Mouse (Mus musculus): Measurements from ENCODE around the gene Fabp6.

Gene Fabp6

DNA sequence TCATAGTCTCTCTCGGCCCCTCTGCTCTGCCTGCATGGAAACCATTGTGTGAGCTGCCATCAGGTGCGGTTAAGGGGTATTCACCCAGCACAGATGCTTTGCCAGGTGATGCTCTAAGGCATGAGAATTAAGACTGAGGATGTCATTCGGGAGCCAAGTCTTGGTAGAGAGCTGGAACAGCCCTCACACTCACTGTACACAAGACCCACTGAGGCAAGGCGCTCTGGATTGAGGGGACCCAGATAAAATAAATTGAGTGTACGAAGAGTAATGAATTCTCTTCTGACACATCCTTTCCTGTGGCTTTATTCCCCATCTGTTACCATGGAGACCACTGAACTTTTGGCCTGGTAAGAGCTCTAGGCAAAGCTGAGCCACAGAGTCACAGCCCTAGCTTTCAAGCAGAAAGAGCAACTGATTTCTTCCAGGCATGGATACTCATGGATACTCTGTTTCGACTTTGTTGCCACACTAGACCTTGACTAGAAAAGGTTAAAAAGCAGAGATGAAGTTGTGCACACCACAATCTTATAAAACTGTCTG lies 11.7 kb downstream of the Fabp6 start:
- DNase-seq (ENCODE audit: low read depth, low spot score) = peak; percentile 26

DNA sequence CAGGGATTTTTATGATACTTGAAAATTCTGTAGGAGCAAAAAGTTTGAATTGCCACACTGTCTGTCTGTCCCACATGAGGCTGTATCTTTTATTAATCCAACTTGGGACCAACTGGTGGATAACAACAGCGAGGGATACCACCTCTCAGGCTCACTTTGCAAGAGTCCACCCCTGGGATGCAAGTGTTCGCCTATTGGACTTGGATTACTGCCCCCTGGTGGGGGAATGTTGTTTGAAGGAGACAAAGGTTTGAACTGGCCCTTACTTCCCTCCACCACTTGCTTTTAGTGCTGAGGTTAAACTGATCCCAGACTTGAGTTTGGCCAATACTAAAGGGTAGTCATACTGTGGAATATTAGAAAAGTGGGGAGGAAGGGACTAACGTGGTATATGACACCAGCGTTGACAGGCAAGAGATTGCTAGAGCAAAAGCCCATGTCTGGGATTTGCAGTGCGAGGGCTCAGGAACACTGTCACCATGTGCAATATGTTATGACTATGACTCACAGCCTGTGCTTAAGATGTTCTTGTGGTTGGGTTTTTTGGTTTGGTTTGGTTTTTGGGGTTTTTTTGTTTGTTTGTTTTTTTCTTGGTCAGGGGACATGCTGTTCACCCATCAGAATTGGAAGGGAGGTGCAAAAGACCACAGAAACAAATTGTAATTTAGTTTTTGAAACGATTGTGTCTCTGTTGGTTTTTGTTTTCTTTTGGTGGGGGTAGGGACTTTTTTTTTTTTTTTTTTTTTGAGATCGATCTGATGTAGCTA lies 14.8 kb downstream of the Fabp6 start, which contains the start of gene 4933415A04Rik:
TSS of gene 4933415A04Rik (plus strand) at position 717 of the 767 bp plus-strand sequence.
- DNase-seq (ENCODE audit: low read depth, low spot score) = peak; percentile 71

DNA sequence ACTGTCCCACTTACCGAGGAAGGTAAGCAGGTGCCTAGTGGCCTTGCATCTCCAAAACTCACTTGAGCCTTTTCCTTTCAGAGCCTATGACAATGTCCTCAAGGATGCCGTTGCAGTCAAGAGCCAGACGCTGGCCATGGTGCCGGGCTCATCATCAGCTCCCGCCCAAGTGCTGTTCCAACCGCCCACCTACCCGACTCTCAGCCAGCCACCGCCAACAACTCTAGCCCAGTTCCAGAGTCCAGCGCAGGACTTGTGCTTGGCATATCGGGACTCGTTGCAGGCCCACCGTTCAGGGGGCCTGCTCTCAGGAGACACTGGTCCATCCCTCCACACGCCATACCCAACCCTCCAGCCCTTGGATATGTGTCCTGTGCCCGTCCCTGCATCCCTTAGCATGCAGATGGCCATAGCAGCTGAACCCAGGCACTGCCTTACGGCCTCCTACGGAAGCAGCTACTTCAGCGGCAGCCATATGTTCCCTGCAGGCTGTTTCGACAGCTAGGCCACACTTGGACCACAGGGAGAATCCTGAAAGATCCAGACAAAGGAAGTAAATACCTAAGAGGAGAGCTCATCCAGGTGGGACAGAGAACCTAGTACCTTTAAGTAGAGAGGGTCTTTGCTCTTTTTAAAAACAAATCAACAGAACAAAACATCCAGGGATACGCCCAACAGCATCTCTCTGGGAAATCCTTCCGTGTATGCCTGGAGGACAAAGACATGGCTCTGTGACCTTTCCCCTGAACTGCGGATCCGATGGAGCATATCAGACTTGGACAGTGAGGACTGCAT lies 15.9 kb downstream of the Fabp6 start:
- no peak for DNase-seq (ENCODE audit: low read depth, low spot score)

DNA sequence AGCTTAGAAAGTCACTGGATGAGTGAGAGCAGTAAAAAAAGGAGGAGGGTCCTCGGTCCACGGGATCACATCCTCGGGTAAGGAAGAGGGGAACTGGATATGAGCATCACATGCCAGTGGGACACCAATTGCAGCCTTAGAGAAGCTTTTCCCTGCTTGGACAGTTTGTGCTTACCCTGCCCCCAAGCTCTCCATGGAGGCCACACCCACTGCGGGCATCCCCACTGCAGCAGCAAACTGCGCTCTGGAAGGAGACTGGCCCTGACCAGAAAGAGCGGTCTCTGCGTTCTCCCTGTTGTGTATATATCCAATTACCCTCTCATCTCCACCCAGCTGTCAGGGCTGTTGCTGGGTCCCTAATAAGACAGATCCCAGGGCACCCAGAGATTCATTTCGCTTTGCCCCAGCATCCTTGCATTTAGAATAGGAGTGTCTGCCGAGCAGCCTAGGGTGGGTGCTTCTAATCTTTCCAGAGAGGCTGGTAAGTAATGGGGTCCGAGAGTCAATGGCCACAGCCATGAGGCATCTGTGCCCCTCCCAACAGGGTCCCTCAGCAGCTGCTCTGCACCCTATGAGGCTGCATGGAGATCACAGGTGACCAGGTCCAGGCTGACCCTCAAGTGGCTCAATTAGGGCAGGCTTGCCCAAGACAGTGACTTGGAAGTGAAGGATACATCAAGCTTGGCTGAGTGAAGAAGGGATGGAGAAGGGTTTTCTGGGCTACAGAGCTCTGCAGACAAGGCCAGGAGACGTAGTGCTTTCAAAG lies 23.4 kb downstream of the Fabp6 start:
- DNase-seq (ENCODE audit: low read depth, low spot score) = no peak

DNA sequence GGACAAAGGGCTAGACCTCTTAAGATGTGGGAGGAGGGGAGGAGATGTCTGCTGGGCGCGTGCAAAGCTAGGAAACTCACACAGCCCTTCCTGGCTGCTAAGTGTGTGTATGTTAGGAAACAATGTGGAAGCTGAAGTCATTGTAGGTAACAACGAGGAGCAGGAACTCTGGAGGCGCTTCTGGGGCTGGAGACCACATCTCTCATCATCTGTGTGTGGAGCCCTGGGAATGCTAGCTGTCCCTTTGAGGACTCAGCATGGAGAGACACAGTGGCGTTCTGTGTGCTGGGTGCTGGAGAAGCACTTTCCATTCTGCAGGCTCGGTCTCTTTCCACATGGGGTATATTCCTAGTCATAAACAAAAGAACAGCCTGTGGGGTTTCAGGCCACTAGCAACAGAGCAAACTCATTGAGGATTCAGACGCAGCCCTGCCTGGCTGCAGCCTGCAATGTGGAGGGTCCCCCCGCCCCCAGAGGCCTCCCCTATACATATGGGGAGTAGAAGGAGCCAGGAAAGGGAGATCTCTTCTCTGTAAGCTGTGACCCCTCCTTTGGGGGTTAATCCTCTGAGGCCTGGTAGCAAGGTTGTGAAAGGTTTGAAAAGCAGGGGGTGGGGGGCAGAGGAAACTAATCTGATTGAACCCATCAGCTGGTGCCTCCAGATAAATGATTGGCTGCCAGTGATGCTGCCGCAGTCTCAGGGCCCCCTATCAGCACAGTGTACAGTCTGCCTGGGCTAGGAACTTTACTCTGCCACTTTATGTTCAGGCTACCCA lies 25.8 kb downstream of the Fabp6 start:
- DNase-seq (ENCODE audit: low read depth, low spot score) = peak; percentile 27

DNA sequence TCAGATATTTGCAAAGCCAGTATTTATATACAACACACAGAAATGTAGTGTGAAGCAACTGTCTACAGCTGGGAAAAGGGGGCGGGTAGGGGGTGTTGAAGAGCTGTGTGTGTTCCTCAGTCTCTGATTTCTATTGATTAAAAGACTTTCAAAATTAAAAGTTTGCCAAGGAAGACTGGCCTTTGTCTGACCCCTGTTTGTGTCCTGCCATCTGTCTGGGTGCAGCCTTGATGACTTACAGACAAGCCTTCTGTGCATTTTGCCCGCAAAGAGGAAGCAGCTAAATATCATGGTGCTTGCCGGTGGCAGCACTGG lies 26.3 kb downstream of the Fabp6 start:
- no peak for DNase-seq (ENCODE audit: low read depth, low spot score)

DNA sequence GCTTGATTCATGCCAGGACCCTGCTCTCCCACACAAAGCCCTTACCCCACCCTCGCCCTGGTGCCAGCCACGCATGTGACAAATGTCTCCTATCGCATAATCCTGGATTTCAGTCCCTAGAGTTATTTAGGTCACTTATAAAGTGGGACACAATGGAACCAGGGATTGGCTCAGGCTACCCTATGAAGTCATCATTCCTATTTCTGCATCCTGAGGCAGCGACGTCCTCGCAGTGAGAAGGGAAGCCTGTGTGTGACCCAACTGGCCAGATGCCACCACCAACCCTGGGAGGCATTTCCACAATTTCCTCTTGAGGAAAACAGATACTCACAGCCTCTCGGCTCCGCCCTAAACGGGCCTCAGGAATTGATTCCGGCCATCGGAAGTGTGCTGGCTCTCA lies 31.7 kb downstream of the Fabp6 start:
- no peak for DNase-seq (ENCODE audit: low read depth, low spot score)

DNA sequence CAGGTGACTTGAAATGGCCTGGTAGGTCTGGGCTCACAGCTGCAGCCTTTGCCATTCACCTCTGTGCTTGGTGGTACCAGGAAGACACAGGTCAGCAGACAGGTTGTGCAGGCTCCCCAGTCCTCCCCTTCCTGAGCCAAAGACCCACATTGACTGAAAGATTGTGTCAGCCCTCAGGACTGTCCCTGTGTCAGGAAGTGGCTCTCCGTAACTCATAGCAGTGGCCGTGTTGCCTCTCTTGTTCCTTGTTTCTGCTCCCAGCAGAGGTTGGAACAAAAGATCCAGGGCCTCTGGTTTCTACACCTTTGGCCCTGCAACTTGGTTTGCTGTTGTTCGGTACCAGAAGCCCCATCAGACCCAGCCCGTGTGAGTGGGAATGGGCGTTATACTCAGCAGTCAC lies 32.2 kb downstream of the Fabp6 start:
- DNase-seq (ENCODE audit: low read depth, low spot score) = no peak

DNA sequence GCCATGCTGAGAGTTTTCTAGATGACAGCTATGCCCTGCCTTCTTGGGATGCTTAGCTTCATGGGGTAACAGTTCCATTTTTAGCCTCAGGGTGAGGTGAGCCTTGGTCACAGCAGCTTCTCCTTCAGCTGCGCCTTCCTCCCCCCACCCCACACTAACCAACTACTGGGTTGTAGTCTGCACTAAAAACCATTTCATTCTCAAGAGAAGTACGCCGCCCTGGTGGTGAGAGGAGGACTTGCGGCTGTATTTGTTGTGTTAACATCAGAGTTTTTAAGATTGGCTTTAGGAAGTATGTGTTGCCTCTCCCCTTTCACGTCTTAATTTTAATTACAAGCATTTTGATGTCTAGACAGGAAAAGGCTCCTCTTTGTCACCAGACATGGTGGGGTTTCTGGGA lies 33.1 kb downstream of the Fabp6 start:
- no peak for DNase-seq (ENCODE audit: low read depth, low spot score)

DNA sequence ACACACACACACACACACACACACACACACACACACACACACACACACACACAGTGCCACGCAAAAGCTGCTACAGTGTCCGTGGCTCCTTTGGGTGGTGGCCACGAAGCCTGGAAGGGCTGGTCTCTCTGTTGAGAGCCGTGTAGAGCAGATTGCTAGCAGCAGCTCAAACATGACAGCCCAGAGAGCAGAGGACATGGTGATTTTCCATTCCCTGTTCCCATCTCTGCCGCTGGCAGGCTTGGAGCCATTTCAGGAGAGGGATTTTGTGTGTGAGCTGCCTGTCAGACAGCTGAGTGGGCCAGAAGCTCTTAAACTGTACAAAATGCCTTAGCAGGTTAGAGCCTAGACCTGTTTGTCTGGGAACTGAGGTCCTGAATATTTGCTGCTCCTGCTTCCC lies 34.6 kb downstream of the Fabp6 start:
- DNase-seq (ENCODE audit: low read depth, low spot score) = no peak

DNA sequence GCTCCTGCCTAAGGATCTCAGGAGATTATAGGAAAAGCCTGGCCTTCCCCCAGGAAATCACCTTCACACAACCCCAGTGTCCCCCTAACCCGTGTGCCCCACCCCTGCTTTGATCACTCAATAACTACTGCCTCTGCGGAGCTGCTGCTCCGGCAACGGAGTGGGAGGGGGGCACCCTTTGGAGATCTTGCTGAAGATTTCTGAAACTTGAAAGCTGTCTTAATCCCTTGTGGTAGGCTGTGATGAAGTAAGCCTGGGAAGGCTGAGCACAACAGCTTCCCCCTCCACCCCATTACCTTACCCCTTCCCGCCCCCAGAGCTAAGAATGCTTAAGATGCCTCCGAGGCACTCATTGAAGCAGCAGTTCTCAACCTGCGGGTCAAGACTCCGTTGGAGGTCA lies 35.5 kb downstream of the Fabp6 start:
- no peak for DNase-seq (ENCODE audit: low read depth, low spot score)

DNA sequence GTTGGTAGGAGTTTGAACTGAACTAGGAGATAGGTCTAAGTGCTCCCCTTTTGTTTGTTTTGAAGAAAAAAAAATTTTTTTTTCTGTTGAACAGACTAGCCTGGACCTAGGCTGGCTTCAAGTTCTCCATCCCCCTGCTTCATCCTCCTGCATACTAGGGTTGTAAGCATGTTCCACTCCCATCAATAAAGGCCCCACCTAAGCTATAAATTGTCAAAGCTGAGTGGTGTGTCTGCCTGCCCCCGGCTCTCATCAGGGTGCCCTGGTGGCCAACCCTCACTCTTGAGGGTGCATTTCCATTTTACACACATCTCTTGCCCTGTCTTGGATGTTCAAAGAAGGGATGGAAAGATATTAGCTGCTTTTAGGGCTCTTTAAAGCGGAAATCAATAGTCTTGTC lies 35.9 kb downstream of the Fabp6 start:
- no peak for DNase-seq (ENCODE audit: low read depth, low spot score)

DNA sequence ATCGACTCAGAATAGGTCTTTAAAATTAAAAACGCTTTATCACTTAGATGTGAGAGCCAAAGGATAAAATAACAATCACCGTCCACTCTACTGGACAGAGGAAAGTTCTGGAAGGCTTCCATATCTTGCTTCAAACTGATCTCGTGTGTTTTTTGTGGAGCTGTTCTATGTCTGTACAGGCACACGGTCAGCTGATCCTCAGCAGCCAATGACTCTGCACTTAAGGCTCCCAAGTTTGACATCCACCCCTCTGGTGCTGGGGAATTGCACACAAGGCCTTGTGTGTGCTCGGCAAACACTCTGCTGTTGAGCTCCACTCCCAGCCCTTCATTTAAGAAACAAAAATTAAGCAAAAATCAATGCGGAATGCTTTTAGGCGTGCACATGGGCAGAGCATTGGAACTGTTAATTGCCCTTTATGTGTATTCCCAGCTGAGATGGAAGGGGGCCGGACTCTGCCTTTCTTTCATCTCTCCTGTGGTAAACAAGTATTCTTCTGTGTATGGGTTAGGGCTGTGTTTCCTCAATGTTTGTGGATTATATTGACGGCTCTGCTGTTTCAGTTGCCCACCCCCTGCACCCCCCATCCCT lies 37.6 kb downstream of the Fabp6 start:
- DNase-seq (ENCODE audit: low read depth, low spot score) = no peak

DNA sequence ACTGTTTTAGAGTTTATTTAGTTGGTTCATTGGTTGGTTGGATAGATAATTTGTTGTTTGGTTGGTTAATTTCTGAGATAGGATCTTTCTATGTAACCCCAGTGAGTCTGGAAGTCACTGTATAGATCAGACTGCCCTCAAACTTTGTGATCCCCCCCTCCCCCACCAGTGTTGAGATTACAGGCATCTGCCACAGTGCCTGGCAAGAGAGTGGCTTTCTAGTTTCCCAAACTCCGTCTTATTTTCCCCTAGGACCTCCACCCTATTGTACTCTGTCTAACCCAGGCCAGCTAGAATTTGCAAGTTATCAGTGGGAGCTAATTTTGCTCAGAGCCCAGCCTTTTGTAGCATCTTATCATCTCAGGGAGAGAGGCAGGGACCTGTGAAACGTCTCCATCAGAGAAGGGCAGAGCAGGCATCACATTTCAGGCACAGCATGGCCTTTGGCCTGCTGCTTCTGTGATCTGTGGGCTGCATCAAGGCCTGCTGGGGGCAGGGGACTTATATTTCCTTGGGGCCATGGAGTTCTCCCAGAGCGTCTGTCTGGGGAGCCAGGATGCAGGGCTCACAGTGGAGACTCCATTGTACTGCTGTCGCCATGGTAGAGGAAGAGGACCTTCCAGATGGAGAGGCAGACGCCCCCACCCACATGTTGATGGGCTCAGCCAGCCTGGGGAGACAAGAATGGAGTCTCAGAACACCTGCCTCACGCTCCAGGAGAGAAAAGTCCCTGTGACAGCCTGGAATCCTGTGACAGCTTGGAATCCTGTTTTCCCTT lies 41.6 kb downstream of the Fabp6 start:
- DNase-seq (ENCODE audit: low read depth, low spot score) = no peak

DNA sequence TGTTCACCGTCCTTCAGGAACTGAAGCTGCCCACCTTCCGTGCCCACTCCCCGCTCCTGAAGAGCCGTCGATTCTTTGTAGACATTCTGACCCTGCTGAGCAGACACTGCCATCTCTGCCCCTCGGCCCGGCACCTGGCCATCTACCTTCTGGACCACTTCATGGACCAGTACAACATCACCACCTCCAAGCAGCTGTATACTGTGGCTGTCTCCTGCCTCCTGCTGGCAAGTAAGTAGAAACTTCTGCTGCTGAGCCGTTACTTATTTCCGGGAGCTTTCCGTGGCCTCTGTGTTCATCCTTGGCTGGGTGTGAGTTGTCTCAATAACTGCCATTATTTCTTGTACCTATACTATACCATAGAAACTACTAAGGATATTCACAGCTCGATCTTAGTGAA lies 44.8 kb downstream of the Fabp6 start:
- DNase-seq (ENCODE audit: low read depth, low spot score) = no peak

DNA sequence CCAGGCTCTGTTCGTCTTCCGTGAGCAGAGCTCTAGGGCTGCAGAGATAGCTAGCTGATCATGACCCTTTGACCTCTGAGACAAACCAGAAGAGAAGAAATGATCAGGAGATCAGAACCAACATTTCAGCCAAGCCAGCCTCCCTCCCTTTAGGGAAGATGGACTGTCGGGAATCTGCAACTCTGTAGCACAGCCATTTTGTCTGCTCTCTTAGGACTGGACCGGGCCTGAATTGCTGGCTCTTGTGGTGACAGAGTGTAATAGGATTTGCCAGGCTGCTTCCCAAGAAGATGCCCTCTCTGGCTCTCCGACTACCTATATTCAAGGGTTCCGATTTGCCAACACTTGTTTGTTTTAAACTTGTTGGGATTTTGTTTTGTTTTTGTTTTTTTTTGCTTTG lies 48.7 kb downstream of the Fabp6 start:
- DNase-seq (ENCODE audit: low read depth, low spot score) = no peak

DNA sequence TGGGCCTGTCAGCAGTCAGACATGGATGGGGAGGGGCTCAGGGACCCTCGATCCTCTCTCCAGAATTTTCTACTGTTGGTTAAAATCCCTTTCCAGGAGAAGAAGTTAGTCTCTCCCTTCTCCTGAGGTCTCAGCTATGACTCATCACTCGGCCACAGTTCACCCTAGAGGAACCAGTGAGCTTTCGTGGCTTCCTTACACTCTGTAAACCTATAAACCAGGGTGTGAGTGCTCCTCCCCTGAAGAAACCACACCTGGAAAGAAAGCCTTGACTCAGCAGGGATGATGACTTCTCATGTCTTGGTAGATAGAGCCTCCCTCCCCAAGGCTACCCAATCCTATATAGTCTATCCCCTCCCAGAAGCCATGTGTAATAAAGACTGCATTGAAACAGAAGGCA lies 49.6 kb downstream of the Fabp6 start:
- no peak for DNase-seq (ENCODE audit: low read depth, low spot score)

DNA sequence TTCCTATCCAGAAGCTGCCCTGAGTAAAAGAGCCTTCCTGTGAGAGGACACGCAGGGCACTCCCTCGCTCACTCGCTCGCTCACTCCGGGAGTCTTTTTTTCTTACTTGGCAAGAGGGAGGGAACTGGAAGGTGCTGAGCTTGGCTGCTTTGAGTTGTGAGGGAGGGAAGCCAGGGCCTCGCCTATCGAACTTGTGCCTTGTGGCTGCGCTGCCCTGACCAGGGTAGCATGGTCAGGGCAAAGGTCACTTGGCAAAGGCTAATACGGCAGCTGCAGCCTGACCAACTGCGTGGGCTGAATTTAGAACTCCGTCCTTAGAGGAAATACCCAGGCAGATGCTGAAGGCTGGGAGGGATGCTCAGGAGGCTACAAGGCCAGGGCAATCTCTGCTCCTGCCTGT lies 51.6 kb downstream of the Fabp6 start:
- no peak for DNase-seq (ENCODE audit: low read depth, low spot score)

DNA sequence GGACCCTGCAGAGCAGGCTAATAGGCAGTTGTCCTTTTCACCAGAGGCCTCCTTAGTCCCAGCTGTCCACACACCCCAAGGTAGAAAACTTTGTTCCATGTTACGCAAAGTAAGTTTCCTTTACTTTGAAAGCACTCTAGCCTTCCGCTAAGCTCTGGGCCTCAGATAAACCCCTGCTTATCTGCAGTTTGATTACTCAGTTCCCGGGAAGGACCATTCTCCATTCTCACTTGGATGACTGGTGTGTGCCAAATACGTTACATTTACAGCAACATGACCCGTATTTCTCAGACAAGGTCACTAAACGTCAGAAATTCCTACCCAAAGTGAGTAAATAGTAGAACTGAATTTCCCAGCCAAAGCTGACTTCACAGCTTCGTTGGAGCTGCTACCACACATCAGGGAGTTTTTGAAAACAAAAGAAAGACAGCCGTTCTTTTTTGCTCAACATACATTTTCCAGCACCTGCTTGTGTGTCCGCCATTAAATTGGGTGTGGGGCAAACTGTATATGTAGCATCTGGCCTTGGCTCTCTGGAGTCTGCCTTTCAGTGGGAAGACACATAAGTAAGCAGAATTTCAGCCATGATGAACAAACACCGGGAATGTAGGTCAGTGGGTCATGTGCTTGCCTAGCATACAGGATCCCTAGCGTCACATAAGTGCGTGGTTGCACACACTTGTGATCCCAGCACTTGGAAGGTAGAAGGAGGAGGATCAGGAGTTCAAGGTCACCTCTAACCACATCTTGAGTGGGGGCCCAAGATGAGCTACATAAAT lies 52.5 kb downstream of the Fabp6 start:
- no peak for DNase-seq (ENCODE audit: low read depth, low spot score)

DNA sequence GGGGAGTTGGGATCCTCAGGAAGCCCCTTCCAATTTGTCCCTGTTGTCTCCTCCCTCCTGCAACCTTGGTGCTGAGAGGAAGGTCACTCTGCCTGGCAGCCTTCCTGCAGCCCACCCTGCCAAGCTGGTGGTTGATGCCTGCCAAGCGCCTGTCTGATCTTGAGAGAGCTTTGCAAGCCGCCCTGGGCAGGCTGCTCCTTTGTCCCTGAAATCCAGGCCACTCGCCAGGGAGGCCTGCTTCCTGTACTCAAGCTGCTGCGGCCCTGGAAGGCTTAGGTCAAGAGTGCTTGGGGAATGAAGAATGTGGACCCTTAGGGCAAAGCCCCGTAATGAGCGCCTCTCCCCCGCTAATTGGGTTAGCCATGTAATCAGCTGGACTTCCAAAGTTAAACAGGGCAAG lies 53.2 kb downstream of the Fabp6 start:
- DNase-seq (ENCODE audit: low read depth, low spot score) = peak; percentile 70
